Mouse (Mus musculus): ENCODE measurements at regions not wholly inside any gene's neighbourhood (a gene's known extent, or its start where the extent isn't known, plus 50 kb on each side); places are given as distances from the start of the nearest gene placed in this dataset.

GRCm38 (mm10) chr6:4398599-4398980, 106.0 kb upstream of the Col1a2 start:
- in situ Hi-C loops (cut with MboI, MseI): no loop called here

GRCm38 (mm10) chr6:4405301-4405700, 99.3 kb upstream of the Col1a2 start:
- in situ Hi-C loops (cut with MboI, MseI): no loop called here

GRCm38 (mm10) chr6:4407748-4408147, 96.9 kb upstream of the Col1a2 start:
- in situ Hi-C loops (cut with MboI, MseI): no loop called here

GRCm38 (mm10) chr6:4413201-4413600, 91.4 kb upstream of the Col1a2 start:
- in situ Hi-C loops (cut with MboI, MseI): no loop called here

- in situ Hi-C loops (cut with MboI, MseI): no loop called here
Measured at GRCm38 (mm10) chr6:4414166-4414565, 90.4 kb upstream of the Col1a2 start.

- in situ Hi-C loops (cut with MboI, MseI): no loop called here
Measured at GRCm38 (mm10) chr6:4415206-4415605, 89.4 kb upstream of the Col1a2 start.

GRCm38 (mm10) chr6:4417247-4417709, 87.3 kb upstream of the Col1a2 start:
- in situ Hi-C loops (cut with MboI, MseI): no loop called here

GRCm38 (mm10) chr6:4418376-4418775, 86.2 kb upstream of the Col1a2 start:
- in situ Hi-C loops (cut with MboI, MseI): no loop called here

GRCm38 (mm10) chr6:4418941-4419351, 85.7 kb upstream of the Col1a2 start:
- in situ Hi-C loops (cut with MboI, MseI): no loop called here

GRCm38 (mm10) chr6:4421466-4421865, 83.1 kb upstream of the Col1a2 start:
- in situ Hi-C loops (cut with MboI, MseI): no loop called here

- in situ Hi-C loops (cut with MboI, MseI): no loop called here
Measured at GRCm38 (mm10) chr6:4427122-4427521, 77.5 kb upstream of the Col1a2 start.

GRCm38 (mm10) chr6:4430704-4431310, 73.8 kb upstream of the Col1a2 start:
- in situ Hi-C loops (cut with MboI, MseI): loop anchor here (10.0 kb wide), 1 partner anchor 454 kb away; no protein-coding TSS in a partner anchor

- in situ Hi-C loops (cut with MboI, MseI): loop anchor here (10.0 kb wide), 1 partner anchor 453 kb away; no protein-coding TSS in a partner anchor
Measured at GRCm38 (mm10) chr6:4432192-4432591, 72.4 kb upstream of the Col1a2 start.

- in situ Hi-C loops (cut with MboI, MseI): loop anchor here (10.0 kb wide), 1 partner anchor 448 kb away; no protein-coding TSS in a partner anchor
Measured at GRCm38 (mm10) chr6:4436439-4436838, 68.2 kb upstream of the Col1a2 start.

- in situ Hi-C loops (cut with MboI, MseI): loop anchor here (10.0 kb wide), 1 partner anchor 448 kb away; no protein-coding TSS in a partner anchor
Measured at GRCm38 (mm10) chr6:4436874-4437273, 67.7 kb upstream of the Col1a2 start.

GRCm38 (mm10) chr6:4441618-4442167, 62.9 kb upstream of the Col1a2 start:
- in situ Hi-C loops (cut with MboI, MseI): no loop called here

GRCm38 (mm10) chr6:4445906-4446305, 58.7 kb upstream of the Col1a2 start:
- in situ Hi-C loops (cut with MboI, MseI): no loop called here

GRCm38 (mm10) chr6:4451227-4451626, 53.4 kb upstream of the Col1a2 start:
- in situ Hi-C loops (cut with MboI, MseI): no loop called here

Measured in regulatory T cell (primary cell).